Mouse (Mus musculus) layer of hippocampus, adult 18-20 months (tissue): ENCODE data around the gene Rnf111. TPM values are rescaled to one million over a fixed set of nuclear protein-coding genes. Genes with fewer than 3 reads are reported as not detected.
"Not testable (repeated sequence)": the region's sequence is repeated elsewhere in the genome, so short reads cannot be mapped to it uniquely, and the experiment has no call there.

Experiments
- DNase-seq, 2 experiments: peaks; one replicate each; pipeline ENCODE4 v3.0.0; 2022; ENCODE audit warnings: low spot score in 2 of 2
- long read RNA-seq: library from polyadenylated mRNA; stranded (forward); transcript quantifications from one replicate; pipeline ENCODE4 v2.0.0, GENCODE M21; 2021
- total RNA-seq, 2 experiments: library from RNA; stranded (reverse); gene quantifications; 2 replicates each; pipeline ENCODE4 v1.2.3; 2021

The Rnf111 gene
- total RNA-seq, result 10 to 100 TPM; 39.8 to 40.4 TPM
- long read RNA-seq, full-length matches to known transcripts, result 2 of 51 reads
- long read RNA-seq, partial matches to known transcripts, result 11 of 51 reads
- long read RNA-seq, other reads (novel, unspliced or antisense), result 38 of 51 reads

DNA sequence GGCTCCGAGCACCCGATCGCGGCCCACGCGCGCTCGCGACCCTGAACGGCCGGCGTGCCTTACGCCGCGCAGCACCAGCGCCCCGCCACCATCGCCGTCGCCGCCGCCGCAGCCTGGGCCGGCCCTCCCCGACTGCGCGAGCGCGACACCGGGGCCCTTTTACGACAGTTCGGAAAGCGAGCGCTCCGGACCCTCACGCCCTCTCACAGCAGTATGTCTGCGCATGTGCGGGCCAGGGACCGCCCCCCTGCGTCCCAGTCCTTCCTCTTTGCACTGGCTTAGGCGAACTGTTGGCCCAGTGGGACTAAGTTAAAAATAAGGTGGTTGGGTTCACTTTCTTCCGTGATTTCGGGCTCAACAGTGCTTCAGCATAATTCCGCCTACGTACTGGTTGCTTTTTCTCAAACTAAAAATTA is at the start of gene Rnf111:
Gene Rnf111 (minus strand): TSS at position 100 of the 416 bp plus-strand sequence.
- DNase-seq, result peak; percentile 94 to 97

DNA sequence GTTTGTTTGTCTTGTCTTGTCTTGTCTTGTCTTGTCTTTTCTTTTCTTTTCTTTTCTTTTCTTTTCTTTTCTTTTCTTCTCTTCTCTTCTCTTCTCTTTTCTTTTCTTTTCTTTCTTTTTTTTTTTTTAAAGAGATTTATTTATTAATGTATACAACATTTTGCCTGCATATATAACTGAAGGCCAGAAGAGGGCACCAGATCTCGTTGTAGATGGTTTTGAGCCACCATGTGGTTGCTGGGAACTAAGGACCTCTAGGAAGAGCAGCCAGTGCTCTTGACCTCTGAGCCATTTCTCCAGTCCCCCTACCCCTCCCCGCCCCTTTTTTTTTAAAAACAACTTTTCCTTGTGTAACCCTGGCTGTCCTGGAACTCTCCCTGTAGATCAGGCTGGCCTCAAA is 48.7 kb upstream of the Rnf111 start:
- DNase-seq, result not testable (repeated sequence)

DNA sequence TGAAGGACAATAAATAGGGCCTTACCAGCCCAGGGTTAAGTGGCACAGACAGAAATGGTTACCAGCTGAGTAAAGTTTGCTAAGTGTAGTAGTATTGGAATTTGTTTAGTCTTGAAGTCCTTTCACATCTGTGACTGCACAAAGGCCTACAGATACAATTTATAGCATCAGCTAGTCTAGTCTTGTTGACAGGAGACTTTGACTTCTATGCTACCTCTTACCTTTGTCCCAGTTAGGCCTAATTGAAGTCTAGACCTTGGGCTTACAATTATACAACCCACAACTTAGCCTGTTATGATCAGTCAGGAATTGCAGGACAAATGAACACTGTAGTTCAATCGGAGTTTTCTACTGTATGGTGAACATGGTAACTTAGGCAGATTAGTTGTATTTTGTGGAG is 48.0 kb upstream of the Rnf111 start:
- no peak for DNase-seq

DNA sequence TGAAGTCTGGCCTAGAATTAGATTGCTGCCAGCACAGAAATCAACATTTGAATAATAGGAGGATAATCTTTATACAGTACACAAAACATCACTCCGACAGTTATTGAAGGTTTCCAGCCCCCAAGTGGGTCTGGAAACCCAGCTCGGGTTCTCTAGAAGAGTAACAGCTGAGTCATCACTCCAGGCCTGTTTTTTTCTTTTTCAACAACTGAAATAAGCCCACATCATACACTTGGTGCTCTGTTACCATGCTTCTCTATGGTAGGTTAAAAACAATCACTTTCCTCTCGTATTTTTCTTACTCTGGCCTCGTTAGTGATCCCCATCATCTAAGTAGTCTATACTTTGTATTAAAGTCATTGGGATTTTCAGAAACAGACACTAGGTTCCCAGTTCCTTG is 44.8 kb upstream of the Rnf111 start:
- peak in 1 of 2 experiments; percentile 42 for DNase-seq

DNA sequence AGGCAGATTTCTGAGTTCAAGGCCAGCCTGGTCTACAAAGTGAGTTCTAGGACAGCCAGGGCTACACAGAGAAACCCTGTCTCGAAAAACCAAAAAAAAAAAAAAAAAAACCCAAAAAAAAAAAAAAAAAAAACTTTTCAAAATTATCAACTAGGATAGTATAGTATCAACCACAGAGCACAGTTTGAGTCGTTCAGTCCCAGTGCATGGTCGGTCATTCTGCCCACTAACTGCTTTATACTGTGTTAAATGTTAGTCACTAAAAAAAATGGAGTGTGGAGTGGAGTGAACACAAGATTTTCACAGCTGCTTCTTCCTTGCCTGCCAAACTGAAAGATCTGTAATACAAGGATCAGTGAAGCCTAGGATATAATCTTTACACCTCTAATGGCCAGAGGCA is 43.1 kb upstream of the Rnf111 start:
- DNase-seq, result not testable (repeated sequence)

DNA sequence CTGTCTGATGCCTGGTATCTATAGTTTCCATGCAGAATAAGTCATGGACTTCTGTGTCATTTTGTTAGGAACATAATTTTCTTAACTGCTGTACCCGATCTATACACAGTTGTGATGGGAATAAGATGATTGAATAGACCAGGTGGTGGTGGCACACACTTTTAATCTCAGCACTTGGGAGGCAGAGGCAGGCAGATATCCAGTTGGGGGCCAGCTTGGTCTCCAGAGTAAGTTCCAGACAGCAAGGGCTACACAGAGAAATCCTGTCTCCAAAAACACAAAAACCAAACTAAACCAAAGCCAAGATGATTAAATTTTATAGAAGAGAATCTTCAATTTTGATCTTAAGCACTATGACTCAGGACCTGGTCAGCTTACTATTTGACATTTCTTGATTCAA is 41.3 kb upstream of the Rnf111 start:
- DNase-seq, result no peak

DNA sequence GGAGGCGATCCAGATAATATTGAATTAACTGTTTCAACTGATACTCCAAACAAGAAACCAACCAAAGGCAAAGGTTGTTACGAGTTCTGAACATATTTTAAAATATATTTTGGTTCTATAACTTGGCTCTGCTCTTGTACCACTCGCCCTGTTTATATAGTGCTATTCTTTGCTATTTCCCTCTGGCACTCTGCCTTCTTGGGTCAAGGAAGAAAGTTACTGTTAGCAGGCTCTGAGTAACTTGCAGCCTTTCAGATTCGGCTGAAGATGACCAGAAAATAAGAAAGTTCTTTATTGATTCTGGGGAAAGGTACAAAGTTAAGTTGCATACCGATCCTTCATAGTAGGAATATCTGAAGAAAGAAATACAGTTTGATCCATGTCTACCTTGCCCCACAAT is 40.5 kb upstream of the Rnf111 start:
- DNase-seq, result no peak

DNA sequence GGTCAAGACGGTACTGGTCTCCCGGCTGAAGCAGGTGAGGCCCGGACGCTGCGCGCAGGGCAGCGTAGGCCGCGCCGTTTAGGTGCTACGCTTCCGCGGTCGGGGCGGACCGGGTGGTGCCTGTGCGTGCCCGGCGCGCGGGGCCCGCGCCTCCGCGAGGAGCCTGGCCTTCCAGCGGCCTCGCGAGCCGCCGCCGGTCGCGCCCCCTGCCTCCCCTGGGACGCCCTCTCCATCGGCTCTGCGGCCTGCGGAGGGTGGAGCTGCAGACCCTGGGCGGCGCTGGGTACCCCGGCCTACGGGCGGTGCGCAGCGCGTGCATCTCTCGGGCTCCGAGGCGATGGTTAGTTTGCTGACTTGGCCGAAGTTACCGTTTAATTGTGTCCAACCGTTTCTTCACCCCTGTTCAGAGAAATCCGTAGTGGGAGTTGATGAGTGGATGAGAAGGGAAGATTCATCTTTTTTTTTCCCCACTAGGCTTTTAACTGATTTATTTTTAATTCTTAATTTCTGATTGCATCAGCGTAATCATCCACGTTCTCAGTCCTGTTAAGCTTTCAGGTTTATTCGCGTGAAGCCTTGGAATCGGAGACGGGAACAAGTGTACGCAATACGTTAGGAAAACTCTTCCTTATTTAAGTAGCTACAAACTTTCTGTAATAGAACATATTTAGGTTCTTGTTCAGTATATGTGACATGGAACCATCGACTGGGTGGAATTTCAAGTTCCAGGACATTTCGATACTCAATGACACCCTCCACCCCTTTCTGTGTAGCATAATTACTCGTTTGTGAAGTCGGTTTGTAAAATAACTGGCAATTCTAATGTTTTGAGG is 39.7 kb upstream of the Rnf111 start:
- DNase-seq, result peak in 1 of 2 experiments; percentile 60

DNA sequence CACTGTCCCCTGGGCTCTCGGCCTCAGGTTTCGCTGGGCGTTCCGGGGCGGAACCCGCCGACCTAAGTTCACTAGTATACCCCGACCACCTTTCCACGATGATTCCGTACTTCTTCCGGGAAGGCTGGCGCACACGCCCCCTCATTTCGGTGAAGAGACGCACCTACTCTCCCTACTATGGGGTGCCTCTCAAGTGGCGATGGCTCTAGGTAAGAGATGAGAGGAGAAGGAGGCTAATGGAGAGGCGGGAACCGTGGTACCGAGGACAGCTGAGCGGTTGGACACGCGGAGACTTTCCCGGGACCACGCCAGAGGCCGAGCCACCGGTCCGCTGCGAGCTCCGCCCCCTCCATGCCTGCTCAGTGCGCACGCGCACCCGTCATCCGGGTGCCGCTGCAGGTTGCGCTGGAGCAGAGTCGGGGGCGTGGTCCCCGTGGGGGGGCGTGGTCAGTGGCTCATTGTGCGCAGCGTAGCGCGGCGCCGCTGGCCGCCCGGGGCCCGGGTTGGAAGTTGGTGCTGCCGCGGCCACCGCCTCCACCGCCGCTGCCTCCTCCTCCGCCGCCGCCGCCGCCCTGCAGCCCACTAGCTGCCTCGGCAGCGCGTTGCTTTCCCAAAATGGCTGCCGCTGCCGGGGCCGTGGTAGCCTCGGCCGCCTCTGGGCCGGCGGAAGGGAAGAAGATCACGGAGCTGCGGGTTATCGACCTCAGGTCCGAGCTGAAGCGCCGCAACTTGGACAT is 38.9 kb upstream of the Rnf111 start, which contains the start of gene Sltm:
Gene Sltm (plus strand): TSS at position 450 of the 737 bp plus-strand sequence.
- peak; percentile 97 to 99 for DNase-seq

DNA sequence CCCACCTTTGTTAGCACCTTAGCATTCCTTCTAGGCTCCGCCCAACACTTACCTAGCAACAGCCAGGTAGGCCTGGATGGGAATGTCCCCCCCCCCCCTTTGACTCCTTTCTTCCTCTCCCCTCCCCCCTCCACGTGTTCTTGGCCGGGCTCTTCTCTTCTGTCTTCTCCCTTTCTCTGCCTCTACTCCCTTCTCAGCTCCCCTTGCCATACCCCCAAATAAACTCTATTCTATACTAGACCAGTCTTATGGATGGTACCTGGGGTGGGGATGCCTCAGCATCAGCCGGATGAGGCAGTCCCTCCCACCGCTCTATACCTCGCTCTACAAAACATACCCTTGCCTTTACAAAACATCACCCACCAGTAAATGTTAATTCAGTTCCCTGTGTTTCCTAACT is 38.1 kb upstream of the Rnf111 start:
- DNase-seq, result no peak

DNA sequence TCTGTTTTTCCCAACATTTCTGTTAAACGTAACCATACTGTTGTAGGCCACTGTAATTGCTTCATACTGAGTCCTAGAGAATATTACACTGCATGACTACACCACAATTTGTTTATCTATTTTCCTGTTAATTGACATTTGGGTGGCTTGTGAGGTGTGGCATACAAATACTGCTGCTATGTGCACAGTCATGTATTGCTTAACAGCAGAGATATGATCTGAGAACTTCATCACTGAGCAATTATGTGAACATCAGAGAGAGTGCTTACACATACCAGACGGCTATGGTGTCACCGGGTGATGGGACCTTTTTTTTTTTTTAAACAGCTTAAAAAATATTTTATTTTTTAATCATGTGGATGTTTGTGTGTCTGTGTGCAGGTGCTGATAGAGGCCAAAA is 29.8 kb upstream of the Rnf111 start:
- no peak for DNase-seq

DNA sequence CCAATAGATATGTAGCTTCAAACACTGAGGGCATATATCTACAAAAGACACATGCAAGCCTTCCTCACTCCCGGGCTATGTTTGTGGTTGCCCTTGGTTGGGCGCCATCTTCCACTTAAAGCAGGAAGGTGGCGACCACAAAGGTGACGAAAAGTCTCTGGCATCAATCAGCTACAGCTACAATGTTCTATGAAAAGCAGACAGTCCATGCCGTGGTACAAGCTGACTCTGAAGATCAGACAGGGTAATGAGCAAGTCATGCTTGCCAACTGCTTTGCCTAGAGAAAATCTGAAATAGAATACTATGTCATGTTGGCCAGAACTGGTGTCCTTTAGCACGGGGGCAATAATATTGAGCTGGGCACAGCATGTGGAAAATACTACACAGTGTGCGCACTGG is 20.8 kb upstream of the Rnf111 start:
- no peak for DNase-seq

DNA sequence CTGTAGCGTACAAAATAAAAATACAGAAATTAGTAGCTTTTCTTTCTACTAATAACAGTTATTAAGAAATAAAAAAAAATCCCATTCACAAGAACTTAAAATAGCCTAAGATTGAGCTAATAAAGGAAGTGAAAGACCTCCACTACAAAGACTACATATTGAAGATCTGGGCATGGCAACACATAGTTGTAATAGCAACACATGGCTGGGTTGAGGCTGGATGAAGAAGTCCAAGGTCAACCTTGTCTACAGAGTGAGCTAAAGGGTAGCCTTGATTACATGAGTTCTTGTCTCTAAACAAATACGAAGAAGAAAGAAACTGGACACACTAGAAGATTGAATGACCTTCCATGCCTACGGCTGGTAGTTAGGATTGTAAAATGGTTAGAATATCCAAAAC is 20.3 kb upstream of the Rnf111 start:
- no peak for DNase-seq

DNA sequence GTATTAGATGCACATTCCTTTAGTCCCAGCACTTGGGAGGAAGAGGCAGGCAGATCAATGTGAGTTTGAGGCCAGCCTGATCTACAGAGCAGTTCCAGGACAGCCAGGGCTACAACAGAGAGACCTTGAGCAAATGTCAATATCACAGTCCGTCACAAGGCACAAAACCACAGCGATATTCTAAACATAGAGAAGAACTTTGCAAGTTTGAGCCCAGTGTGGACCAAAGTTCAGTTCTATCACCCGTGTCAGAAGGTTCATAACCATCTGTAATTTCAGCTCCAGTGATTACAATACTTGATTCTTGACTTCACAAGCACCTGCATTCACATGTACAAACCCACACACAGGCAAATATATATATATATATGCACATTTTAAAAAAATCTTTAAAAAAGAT is 17.1 kb upstream of the Rnf111 start:
- no peak for DNase-seq

DNA sequence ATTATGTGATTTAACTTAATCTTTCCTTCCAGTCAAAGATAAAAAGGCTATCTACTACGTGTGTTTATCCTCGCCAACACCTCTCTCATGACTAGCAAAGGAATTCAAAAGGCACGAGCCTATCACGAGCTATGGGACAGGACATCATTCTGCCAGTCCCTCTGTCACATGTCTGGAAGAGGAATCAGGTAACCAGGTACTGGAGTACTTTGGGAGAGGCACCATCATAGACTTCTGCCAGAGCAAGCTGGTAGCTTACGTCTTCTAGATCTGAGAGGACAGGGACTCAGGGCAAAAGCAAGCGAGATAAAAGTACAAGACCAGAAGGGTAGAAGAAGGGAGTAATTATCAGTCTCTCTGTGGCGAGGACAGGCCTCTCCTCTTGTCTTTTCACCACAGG is 8.2 kb upstream of the Rnf111 start:
- DNase-seq, result no peak

DNA sequence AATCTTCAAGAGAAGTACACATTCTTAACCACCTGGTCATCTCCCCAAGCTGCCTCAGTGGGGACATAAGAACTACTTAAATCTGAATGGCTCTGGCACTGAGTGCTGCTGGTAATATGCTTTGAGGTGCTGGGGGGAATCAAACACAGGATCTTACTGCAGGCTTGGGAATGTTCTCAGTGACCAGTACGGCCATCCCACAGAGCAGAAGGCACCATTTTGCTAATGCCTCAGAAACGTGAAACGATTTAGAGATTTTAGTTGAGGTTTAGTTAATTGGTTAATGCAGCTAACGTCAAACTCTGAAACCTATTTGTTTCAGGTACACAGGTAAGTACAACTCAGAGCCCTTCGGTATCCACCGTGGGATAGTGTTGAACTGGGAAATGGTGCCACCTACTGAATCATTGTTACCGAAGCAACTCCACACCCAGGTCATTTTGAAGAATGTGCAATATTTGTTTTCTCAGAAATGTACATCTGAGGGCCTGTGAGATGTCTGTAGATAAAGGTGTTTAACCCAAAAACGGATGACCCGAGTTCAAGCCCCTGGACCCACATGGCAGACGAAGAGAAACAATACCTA is 7.6 kb upstream of the Rnf111 start:
- no peak for DNase-seq

DNA sequence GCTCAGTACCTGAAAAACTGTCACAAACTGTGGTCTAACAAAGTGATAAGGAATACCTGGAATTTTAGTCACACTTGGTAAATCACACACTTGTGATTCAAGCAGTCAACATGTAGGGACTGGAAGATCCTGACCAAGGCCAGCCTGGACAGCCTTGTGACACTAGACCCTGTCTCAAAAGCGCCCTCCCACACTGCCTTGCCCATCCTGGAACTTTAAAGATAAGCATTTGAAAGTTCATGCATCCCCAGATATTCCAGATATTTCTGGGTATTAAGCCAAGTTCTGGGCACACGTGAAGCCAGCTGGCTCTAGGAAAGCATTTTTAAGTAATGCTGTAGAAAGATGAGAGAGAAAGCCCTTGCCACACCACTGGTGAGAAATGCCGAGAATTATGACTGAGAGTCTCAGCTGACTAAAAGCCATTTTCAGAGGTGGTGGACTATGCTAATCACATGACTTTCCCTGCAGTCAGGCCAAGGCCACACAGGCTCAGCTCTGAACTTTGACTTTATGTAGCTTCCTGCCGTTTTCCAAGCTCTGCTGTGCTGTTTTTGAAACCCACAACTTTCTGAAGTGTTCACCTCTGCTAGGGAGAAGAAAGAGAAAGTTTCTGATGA is 6.5 kb upstream of the Rnf111 start:
- DNase-seq, result no peak

DNA sequence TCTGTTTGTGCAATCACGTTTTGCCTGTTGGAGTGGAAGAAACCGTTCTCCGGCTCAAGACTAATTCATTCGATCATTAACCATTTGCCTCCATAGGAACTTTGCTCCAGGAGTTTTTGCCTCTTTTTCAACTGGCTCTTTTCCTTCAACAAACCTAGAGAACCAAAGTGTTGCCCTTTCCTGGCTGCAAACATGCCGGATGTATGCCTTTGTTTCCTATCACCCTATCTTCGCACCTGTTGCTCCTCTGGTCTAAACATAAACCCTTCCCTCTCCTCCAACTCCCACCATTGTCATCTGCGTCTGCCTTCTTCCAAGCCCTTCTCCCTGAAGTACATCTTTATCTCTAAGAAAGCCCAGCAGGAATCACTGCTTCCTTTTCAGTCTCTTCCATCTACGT is 3.3 kb upstream of the Rnf111 start:
- DNase-seq, result no peak

DNA sequence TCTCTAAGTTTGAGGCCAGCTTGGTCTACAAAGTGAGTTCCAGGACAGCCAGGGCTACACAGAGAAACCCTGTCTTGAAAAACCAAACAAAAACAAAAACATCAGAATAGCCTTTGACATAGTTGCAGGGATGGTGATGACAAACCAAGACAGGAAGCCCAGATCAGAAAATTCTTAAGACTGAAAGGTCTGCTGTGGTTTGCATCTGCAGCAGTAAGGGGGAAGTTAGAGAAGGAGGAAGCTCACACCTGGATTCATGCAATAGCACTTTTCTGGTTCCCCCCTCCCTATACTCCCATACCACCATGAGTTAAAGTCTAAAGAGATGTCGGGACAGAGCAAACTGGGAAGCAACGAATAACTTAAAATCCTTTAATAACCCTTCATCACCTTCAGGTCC is 2.7 kb upstream of the Rnf111 start:
- DNase-seq, result no peak

DNA sequence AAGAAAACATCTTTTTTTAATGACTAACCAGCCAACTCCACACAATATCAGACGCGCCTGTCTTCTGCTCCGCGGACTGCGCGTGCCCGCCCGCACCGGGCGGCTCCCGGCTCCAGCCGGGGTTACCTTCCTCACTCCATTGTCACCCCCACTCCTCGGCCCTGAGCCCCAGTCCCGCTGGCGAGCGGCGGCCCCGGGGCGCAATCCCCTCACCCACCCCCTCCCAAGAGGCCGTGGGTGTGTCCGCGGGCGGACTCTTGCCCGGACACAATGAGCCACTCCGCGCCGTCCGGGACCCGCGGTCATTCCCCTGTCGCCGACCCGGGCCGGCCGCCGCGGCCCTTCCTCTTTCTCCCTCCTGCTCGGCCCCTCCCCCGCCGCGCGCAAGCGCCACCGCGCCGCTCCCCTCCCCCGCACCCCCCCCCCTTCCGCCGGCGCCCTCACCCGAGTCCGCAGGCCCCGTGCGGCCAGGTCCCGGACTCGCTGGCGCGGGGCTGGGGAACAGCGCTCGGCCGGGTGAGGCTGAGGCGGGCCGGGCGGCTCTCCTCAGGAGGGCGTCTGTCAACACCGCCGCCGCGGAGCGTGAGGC is 416 bp downstream of the Rnf111 start:
- peak in 1 of 2 experiments; percentile 21 for DNase-seq
